Mouse (Mus musculus) liver, postnatal 0 days (tissue): ENCODE results near the gene Nr2f6.
A peak's percentile ranks its signal among the peaks of the same experiment; 100 is the strongest.

Source experiments
- CTCF ChIP-seq: sonication (generic); IDR thresholded peaks from 2 replicates; pipeline ENCODE4 v1.5.1; 2016; ENCODE audit warnings: antibody characterized with exemption, low read depth
- EP300 ChIP-seq: IDR thresholded peaks from 2 replicates; pipeline ENCODE4 v1.6.1; 2016; ENCODE audit warnings: antibody characterized with exemption, low read depth, mild to moderate bottlenecking

- TF ChIP-seq CTCF (peak; percentile 14; the same call in 1 of the 2 replicates), EP300 (no peak)
These were observed 23.7 kb downstream of the Nr2f6 start for GRCm38 (mm10) chr8:71358026-71358425.
